Mouse (Mus musculus) left cerebral cortex, postnatal 4 days (tissue): Measurements from ENCODE around the gene Tmem45a2. TPM values are rescaled to one million over a fixed set of nuclear protein-coding genes. Genes with fewer than 3 reads are reported as not detected.
A peak's percentile ranks its signal among the peaks of the same experiment; 100 is the strongest.
"Not testable (repeated sequence)": the region's sequence is repeated elsewhere in the genome, so short reads cannot be mapped to it uniquely, and the experiment has no call there.

ENCODE experiments used
- DNase-seq: peaks from one replicate; pipeline ENCODE4 v3.0.0-alpha.2; 2022
- intact Hi-C: fragments of 180-260 bp; cut with DNase I; formaldehyde crosslinking; loops from one replicate; pipeline ENCODE4 v1.15.1; 2025
- total RNA-seq, 2 experiments: library from RNA; stranded (reverse); gene quantifications; 2 replicates each; pipeline ENCODE4 v1.2.3; 2021

Gene Tmem45a2
- not detected for total RNA-seq

DNA sequence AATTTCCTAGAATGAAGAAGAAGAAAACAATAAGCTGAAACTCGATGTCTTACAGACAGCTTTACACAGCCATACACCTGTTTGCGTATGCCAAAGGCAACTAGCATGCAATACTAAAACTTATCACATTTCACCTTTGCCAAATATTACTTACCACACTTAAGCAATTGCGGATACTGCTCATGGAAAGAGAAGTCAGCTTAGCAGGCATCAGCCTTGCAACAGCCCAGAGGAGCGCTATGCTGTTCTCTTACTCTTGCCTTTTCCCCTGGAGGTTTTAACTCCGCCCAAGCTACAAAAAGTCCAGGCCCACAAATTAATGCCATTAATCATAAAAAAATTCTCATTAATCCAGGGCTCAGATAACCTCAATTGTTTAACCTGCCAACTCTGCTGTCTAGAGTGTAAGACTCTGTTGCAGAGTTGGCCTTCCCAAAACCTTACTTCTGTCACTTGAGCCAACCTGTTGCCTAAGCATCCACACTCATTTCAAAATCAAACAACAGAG lies at the start of gene Tmem45a2:
Tmem45a2 (minus strand) TSS at position 241 of the 508 bp plus-strand sequence.
- intact Hi-C loops = no loop called here
- no peak for DNase-seq

DNA sequence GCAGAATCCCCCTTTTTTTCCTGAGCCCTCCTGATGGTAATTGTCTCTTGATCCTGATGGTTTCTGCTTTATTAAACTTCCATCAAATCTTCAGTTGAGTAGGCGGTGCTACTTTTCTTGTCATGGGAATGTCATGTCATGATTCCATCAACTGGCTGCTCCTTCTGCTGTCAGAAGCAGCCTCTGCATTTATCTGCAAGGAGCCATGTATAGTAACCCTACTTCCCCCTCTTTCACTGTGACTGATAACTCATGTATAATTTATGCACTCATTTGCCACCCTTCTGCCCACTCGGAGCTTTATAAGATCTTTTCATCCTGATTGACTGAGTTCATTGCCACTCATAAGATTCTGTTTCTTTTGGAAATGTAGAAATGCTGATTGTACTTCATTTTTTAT lies 46.4 kb upstream of the Tmem45a2 start:
- intact Hi-C loops = no loop called here

DNA sequence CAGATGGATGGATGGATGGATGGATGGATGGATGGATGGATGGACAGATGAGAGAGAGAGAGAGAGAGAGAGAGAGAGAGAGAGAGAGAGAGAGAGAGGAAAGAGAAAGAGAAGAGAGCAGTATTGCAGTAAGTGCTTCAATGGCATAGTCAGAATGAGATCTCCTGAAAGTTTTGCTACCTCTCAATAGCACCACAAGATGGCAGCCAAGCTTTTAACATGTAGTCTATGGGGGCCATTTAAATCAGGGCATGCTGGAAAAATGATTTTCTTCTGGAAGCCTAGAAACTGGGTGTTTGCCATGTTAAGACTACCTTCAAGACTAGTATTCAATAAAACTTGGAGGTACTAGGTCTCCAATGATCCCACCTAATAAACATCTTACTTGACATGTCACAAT lies 44.9 kb upstream of the Tmem45a2 start:
- DNase-seq = no peak
- intact Hi-C loops = no loop called here

More for the DNA sequence above, 46.4 kb upstream of the Tmem45a2 start:
- DNase-seq = no peak

DNA sequence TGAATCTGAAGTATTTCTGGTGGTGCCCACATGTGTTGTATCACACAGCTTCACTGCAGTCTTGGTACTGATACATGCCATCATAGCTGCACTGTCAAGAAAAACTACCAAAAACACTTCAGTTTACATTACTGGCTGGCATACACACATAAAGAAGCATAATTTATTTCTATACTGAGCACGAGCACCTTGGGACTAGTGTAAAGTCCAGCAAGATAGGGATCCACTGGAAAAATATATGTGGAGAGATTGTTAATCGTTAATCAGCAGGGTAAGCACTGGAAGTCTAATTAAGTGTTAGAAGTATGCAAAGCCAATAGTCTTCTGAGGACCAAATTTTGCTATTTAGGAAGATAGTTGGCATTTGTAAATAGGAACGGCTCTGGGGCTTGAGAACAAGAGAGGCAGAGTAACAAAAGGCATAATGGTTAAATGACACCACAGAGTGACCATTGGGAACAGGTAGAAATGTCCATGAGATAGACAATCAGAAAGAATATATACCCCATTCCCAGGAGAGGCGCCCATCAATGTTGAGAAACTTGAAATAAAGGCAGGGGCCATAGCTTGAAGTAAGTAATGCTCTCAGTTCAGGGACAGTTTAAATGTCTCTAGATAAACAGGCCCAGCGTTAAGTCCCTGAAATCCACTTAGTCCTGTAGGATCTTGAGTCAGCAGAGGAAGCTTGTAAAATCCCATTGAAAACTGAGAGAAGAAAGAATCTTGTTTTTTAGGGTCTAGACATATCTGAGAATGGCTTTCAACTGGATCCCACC lies 35.2 kb upstream of the Tmem45a2 start:
- no peak for DNase-seq
- intact Hi-C loops = no loop called here

DNA sequence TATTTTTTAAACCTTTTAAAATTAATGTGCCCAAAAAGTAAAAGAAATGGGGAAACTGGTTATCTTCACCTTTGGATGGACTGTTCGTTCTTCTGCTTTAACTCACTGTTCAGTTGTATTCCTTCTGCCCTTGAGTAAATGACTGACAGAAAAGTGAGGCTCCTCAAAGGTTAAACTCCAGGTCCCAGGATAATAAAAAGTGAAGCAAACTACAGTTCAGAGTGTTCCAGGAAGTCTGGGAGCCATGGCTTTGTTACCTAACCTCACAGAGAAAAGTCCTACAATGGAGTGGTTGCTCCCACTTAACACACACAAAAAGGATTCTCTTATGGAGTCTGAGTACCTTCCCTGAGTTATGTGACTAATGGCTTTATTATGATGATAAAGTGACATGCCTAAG lies 30.0 kb upstream of the Tmem45a2 start:
- intact Hi-C loops = no loop called here
- no peak for DNase-seq

DNA sequence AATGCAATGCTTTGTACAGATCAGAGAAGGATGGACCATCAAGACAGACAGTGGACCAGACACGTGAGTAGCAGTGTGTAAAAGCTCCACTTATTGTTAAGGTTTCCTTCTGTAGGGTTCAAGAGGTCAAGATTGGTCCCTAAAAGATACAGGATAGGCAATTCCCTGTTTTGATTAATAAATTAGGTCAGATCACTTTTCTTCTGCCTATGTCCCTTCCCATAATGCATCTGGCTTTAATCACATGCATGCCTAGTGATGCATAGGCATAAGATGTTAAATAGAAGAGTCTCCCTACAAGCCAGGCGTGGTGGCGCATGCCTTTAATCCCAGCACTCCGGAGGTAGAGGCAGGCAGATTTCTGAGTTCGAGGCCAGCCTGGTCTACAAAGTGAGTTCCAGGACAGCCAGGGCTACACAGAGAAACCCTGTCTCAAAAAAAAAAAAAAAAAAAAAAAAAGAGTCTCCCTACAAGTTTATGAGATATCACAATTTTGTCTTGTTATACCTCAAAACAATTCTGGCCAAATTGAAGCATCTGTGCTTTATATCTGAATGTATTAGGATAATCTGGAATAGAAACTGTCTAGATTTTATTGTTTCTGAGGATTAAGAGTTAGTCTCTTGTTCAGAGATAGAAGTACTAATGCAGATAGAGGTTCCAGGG lies 28.5 kb upstream of the Tmem45a2 start:
- intact Hi-C loops = no loop called here
- no peak for DNase-seq

DNA sequence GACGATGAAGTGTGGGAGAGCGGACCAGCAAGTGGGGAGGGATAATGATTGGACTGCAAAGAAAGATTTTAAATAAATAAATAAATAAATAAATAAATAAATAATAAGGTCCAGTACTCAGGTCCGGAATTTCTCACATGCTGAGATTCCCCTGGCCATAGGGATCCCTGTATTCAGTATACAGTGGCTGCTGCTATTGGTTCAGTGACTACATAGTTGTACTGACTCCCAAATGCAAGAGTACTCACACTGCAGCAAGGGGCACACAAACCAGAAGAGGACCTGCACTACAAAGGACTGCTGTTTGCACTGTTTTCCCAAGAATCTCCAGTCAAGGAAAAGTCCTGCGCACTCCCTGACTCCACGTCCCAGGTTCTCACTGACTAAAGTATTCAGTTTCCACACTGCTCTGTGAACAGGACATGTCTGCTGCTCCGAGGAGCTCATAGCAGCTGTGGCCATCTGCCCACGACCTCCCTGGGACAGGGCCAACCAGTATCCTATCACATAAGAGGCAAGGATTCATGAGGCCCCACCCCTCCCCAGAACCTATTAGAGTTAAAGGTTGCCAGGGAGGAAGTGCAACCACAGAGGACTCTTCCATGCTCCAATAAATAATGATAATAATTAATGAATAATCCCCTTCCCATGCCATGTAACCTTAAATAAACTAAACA lies 27.4 kb upstream of the Tmem45a2 start:
- DNase-seq = no peak
- intact Hi-C loops = no loop called here

DNA sequence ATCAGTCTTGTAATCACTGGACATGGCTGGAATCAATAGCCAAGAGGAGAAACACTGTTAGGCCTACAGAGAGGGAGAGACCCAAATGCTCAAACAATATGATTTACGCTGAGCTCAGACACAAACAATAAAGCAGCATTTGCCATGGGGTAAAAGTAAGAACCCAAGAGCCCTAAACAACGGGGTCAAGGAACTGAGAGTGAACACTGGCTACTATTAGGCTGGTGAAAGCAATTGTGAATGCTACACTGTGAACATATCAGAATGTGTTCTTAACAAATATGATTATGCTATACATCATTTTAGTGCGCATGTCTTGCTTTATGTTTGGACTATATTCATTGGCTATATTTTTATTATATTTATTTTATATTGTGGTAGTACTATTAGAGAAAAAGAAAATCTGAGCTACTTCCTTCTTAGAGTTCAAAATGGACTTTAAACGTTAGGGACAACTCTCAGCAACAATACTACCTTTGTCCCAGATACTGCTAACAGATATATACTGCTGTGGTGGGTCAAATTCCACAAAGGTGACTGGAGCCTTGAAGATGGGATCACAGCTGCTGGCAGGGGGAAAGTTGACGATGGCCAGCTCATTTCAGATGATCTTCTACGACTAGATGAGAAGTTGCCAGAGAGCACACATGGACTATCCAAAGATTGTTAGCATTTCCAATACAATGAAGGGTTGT lies 21.9 kb upstream of the Tmem45a2 start:
- intact Hi-C loops = loop anchor here (5.0 kb wide), 1 partner anchor 321 kb away; no protein-coding TSS in a partner anchor
- no peak for DNase-seq

DNA sequence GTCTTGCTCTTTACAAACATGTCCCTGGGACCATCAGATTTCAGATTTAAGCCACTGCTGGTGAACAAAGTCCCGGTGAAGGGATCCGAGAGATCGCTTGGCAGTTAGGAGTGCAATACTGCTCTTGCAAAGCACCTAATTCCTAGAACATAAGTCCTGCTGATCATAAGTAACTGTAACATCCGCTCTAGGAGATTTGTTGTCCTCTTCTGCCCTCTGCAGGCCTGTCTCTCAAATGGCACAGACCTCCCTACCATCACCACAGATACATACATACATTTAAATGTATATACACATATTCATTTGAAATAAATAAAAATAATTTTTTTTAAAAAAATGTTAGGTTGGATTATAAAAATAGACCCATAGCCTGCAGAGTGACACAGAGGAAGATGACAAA lies 21.3 kb upstream of the Tmem45a2 start:
- intact Hi-C loops = loop anchor here (5.0 kb wide), 1 partner anchor 320 kb away; no protein-coding TSS in a partner anchor
- peak; percentile 41 for DNase-seq

DNA sequence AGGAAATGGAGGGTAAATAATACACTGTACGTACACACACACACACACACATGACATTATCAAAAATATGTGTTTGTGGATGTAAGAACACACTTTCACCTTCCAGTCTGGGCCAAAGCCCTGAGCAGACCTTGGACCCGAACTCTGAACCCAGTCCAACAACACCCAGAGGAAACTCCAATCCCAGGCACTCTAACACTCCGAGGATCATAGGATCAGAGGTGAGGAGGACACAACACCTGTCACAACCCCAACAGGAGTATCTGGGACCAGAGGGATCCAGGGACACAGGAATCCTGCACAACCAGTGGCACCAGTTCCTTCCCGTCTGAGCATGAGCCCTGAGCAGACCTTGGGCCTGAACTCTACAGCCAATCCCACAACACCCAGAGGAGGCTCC lies 8.4 kb upstream of the Tmem45a2 start:
- intact Hi-C loops = no loop called here
- DNase-seq = no peak

DNA sequence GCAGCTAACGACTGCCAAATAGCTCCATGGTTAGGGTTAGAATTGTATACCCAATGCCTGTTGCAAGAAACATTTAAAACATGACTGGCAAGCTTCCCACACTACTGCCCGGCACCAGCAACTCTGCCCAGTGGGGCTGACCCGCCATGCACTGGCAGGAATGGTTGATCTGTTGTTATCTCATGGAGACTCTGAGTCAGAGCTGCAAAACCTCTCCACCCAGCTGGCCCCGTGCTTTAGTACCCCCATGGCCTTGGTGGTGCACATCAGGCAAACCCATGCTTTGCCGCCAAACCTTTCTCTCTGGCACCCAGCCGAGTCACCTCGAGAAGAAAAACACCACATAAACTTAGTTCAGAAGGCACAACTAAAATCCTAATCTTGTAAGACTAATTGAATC lies 4.8 kb upstream of the Tmem45a2 start:
- no peak for DNase-seq
- intact Hi-C loops = no loop called here

DNA sequence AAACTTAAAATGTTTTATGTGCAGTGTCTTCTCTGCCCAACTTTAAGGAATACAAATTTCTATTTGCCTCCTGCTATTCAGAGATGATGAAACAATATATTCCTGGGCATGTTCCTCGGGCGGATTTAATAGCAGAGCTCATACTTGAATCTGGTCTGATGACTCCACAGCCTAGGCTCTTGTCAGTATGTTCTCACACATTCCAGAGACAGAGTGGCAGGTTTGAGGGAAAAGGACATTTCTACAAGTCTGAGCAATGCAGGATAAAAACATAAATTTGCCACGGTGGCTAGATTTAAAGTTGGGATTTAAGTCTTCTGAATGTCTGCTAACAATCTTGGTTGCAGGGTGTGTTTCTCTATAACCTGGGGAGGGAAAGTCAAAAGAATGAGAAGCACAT lies 9.1 kb downstream of the Tmem45a2 start:
- no peak for DNase-seq
- intact Hi-C loops = no loop called here

DNA sequence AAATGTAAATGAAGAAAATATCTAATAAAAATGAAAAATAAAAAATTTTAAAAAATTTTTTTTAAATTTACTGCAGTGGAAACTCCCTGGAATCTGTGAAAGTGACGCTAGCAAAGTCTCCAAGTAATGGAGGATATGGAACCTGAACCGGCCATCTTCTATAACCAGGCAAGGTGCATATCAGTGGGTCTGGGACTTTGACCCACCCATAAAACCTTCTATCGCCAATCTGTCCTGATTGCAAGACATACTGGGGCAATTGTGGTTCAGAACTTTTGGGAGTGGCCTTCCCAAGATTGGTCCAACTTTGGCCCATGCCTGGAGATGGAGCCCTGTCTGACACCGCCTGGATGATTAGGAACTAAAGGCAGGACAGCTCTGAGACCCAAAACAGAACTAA lies 14.2 kb downstream of the Tmem45a2 start:
- intact Hi-C loops = no loop called here
- no peak for DNase-seq

DNA sequence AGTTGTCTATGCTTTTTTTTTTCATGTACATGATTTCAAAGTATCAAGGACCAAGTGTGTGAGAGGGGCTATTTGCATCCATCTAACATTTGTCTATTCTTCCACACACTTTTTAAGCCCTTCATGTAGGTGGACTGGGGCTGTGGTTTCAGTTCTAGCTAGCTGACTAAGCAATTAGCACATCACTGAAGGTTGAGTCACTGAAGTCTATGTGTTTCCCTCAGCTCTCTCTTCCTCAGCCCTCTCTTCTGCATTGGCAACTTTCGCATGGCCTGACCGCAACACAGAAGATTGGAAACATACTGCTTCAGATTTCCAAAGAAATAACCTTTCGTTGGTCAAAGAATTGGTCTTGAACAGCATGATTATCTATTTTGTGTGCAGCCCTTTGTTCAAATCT lies 21.2 kb downstream of the Tmem45a2 start:
- intact Hi-C loops = no loop called here
- no peak for DNase-seq

DNA sequence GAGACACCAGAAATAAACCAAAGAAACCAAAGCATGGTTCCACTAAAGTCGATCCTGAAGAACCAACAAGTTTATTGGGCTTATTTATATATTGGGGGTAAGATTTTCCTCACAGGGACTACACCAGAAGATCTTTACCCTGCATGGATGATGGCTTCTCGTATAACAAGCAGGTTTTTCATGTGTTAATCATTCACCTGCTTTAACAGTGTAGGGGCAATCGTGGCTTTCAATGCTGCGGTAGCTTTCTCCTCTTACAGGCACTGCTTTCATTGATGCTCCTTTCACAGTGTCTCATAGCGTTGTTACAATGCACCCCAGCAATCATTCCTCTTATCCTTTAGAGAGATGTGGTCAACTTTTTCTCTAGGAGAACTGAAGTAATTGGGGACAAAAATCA lies 32.6 kb downstream of the Tmem45a2 start:
- DNase-seq = no peak
- intact Hi-C loops = no loop called here

DNA sequence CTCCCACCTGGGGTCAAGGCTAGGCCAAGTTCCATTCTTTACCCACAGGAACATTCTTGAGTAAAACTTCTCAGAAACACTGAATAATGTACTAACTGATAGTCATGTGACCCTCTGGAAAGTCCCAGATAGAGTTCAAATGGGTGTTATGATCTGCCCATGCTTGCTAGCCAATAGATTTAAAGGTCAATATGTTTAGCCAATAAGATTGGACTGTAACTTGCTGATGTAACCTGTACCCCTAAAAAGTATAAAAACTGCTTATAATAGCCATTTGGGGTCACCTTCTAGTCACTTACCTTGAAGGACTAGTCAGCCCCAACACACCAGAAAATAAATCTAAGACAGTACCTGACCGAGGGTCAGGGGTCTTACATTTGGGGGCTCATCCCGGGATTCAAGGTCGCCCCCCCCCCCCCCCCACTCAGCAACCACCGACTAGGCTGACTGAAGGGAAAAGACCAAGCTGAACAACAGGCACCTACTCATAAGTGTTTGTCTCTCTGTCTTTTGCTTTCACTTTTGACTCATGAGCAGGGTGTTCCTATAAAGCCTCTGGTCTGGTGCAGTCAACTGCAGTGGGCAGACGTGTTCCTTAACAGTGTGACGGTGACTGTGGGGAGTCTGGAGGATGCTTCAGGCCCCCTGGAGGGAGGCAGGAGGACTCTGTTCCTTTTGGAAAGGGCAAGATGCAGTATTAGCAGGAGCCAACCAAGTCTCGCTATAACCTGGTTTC lies 40.9 kb downstream of the Tmem45a2 start:
- DNase-seq = no peak
- intact Hi-C loops = no loop called here

DNA sequence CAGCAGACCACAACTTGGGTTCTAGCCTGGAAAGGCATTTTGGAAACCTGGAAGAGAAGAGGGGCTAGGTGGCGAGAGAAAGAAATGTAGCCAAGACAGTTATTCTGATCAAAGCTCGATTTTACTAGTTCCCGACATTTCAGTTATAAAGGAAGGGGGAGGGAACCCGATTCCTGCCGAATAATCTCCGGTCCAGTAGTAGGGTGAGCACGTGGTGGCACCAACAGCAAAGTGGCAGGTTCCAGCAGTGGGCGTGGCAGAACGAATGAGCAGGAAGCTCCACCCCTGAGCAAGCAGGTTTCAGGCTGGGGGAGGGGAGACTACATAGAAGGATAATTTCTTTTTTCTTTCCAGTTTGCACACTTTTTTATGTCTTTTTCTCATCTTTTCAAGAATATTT lies 72.9 kb downstream of the Tmem45a2 start:
- DNase-seq, intact Hi-C loops: not testable (repeated sequence)
